Mouse (Mus musculus) heart, embryonic 14.5 days (tissue): ENCODE data around the gene Mast4. TPM values are rescaled to one million over a fixed set of nuclear protein-coding genes. Genes with fewer than 3 reads are reported as not detected.

Source experiments
- ATAC-seq: fragments of 200-750 bp; cut with Nextera tagmentation; 2 replicates; pipeline ENCODE4 v1.8.0; 2017; ENCODE audit warnings: low read depth, moderate TSS enrichment; ENCODE audit not compliant: insufficient number of reproducible peaks, insufficient read depth, low FRiP score
- H3K27ac ChIP-seq, 2 experiments: fragments of 200-500 bp in 1 of 2; fragments of 300-500 bp in 1 of 2; sonication (generic) in 1 of 2; replicated peaks in 1 of 2; 2 replicates each; pipeline ENCODE4 v1.5.1; 2012 to 2014; ENCODE audit warnings: low read depth in 2 of 2, low read length in 2 of 2, control low read depth in 1 of 2, mild to moderate bottlenecking in 1 of 2, mixed read lengths in 1 of 2; ENCODE audit not compliant: control insufficient read depth in 1 of 2, insufficient read depth in 1 of 2
- H3K27me3 ChIP-seq: fragments of 300-500 bp; sonication (generic); 2 replicates; pipeline ENCODE4 v1.6.1; 2014; ENCODE audit warnings: mild to moderate bottlenecking, low read length, control low read depth; ENCODE audit not compliant: control insufficient read depth, insufficient read depth
- H3K36me3 ChIP-seq: fragments of 300-500 bp; sonication (generic); 2 replicates; pipeline ENCODE4 v1.6.1; 2014; ENCODE audit warnings: mild to moderate bottlenecking, control low read depth, low read length, mixed read lengths; ENCODE audit not compliant: control insufficient read depth, insufficient read depth
- H3K4me1 ChIP-seq, 2 experiments: fragments of 200-500 bp in 1 of 2; fragments of 300-500 bp in 1 of 2; sonication (generic) in 1 of 2; 2 replicates each; pipeline ENCODE4 v1.6.1; 2012 to 2014; ENCODE audit warnings: low read length in 2 of 2, control low read depth in 1 of 2, mixed read lengths in 1 of 2; ENCODE audit not compliant: control insufficient read depth in 2 of 2, insufficient read depth in 2 of 2
- H3K4me2 ChIP-seq: fragments of 300-500 bp; sonication (generic); 2 replicates; pipeline ENCODE4 v1.6.1; 2014; ENCODE audit warnings: mild to moderate bottlenecking, low read length
- H3K4me3 ChIP-seq, 2 experiments: fragments of 200-500 bp in 1 of 2; fragments of 300-500 bp in 1 of 2; sonication (generic) in 1 of 2; 2 replicates each; pipeline ENCODE4 v1.5.1; 2012 to 2014; ENCODE audit warnings: low read length in 2 of 2, mild to moderate bottlenecking in 2 of 2, control low read depth in 1 of 2, low read depth in 1 of 2, moderate library complexity in 1 of 2; ENCODE audit not compliant: control insufficient read depth in 1 of 2, insufficient read depth in 1 of 2
- H3K9ac ChIP-seq: fragments of 300-500 bp; sonication (generic); 2 replicates; pipeline ENCODE4 v1.6.1; 2014; ENCODE audit warnings: mild to moderate bottlenecking, low read length
- H3K9me3 ChIP-seq: fragments of 300-500 bp; sonication (generic); 2 replicates; pipeline ENCODE4 v1.6.1; 2016; ENCODE audit warnings: low read length, control low read depth; ENCODE audit not compliant: control insufficient read depth
- WGBS: fragments of 180-500 bp; shearing (Covaris S2); extraction: QIAGEN DNeasy Blood & Tissue Kit; methylation state at CpG from one replicate; pipeline ENCODE4 v1.1.7; 2014; 5-methylcytosine and 5-hydroxymethylcytosine counted together
- polyA plus RNA-seq: library from polyadenylated mRNA; unstranded; fragments of >200 nt; fragmentation: Nextera tagmentation; extraction: Ambion mirVana; gene quantifications from 2 replicates; pipeline ENCODE4 v1.2.1, GENCODE M21; 2014

The Mast4 gene
- polyA plus RNA-seq, 1 experiment from 2014 or later, result 54.1 TPM

GRCm38 (mm10) chr13:103285821-103286220 lies 48.5 kb downstream of the Mast4 start:
- ATAC-seq, result no peak
- no peak overlapping the region for H3K27ac ChIP-seq
- no peaks in the 10 kb centered on the region for H3K4me1 ChIP-seq
- no peaks in the 10 kb centered on the region for H3K27me3 ChIP-seq
- H3K36me3 ChIP-seq, result no peaks in the 10 kb centered on the region
- H3K9me3 ChIP-seq, result no peaks in the 10 kb centered on the region
- no peak overlapping the region for H3K4me3 ChIP-seq
- H3K9ac ChIP-seq, result no peak overlapping the region
- WGBS, result 80% methylated on average over 5 of the region's 5 CpGs
- H3K4me2 ChIP-seq, result no peak overlapping the region

GRCm38 (mm10) chr13:103285036-103285435 lies 49.3 kb downstream of the Mast4 start:
- no peak overlapping the region for H3K27ac ChIP-seq
- 77% methylated on average over 7 of the region's 7 CpGs for WGBS

GRCm38 (mm10) chr13:103270856-103271391 lies 63.4 kb downstream of the Mast4 start:
- no peaks in the 10 kb centered on the region for H3K9me3 ChIP-seq
- 0 out of 4 replicates have a peak overlapping the region, but pooled peaks of 1 of the 2 experiments have one; percentile 14 for H3K27ac ChIP-seq
- no peaks in the 10 kb centered on the region for H3K27me3 ChIP-seq
- no peaks in the 10 kb centered on the region for H3K36me3 ChIP-seq
- no peak overlapping the region for H3K4me3 ChIP-seq
- no peak for ATAC-seq
- no peak overlapping the region for H3K9ac ChIP-seq
- WGBS, result 18% methylated on average over 9 of the region's 9 CpGs
- H3K4me1 ChIP-seq, result peaks cover 6 to 10% of the 10 kb centered on the region in 2 experiments
- peak overlapping the region; percentile 43 for H3K4me2 ChIP-seq

More at GRCm38 (mm10) chr13:103285036-103285435, 49.3 kb downstream of the Mast4 start:
- H3K9me3 ChIP-seq, result no peaks in the 10 kb centered on the region
- no peaks in the 10 kb centered on the region for H3K27me3 ChIP-seq
- no peak for ATAC-seq
- no peaks in the 10 kb centered on the region for H3K4me1 ChIP-seq
- H3K4me3 ChIP-seq, result no peak overlapping the region
- H3K36me3 ChIP-seq, result no peaks in the 10 kb centered on the region
- H3K4me2 ChIP-seq, result no peak overlapping the region
- H3K9ac ChIP-seq, result no peak overlapping the region

- Histone ChIP-seq H3K36me3 (no peaks in the 10 kb centered on the region), H3K4me2 (no peak overlapping the region), H3K4me3 (no peak overlapping the region), H3K9me3 (no peaks in the 10 kb centered on the region), H3K27me3 (no peaks in the 10 kb centered on the region), H3K4me1 (peaks cover 0 to 3% of the 10 kb centered on the region in 2 experiments; a peak in 1 of 4 replicates), H3K27ac (no peak overlapping the region), H3K9ac (no peak overlapping the region)
- ATAC-seq, result no peak
- WGBS, result 84% methylated on average over 3 of the region's 3 CpGs
Observed at GRCm38 (mm10) chr13:103262707-103263106, 71.6 kb downstream of the Mast4 start.

- no peaks in the 10 kb centered on the region for H3K27me3 ChIP-seq
- no peak overlapping the region for H3K9ac ChIP-seq
- H3K4me2 ChIP-seq, result no peak overlapping the region
- H3K4me3 ChIP-seq, result no peak overlapping the region
- no peak overlapping the region for H3K27ac ChIP-seq
- 78% methylated on average over 3 of the region's 3 CpGs for WGBS
- ATAC-seq, result no peak
- no peaks in the 10 kb centered on the region for H3K9me3 ChIP-seq
- peaks cover 0 to 3% of the 10 kb centered on the region in 2 experiments; a peak in 1 of 4 replicates for H3K4me1 ChIP-seq
- H3K36me3 ChIP-seq, result no peaks in the 10 kb centered on the region
Observed at GRCm38 (mm10) chr13:103262061-103262460, 72.2 kb downstream of the Mast4 start.

GRCm38 (mm10) chr13:103260414-103260813 lies 73.9 kb downstream of the Mast4 start:
- H3K9ac ChIP-seq, result no peak overlapping the region
- no peaks in the 10 kb centered on the region for H3K9me3 ChIP-seq
- H3K36me3 ChIP-seq, result no peaks in the 10 kb centered on the region
- no peak overlapping the region for H3K4me3 ChIP-seq
- no peak overlapping the region for H3K27ac ChIP-seq
- WGBS, result 49% methylated on average over 3 of the region's 3 CpGs
- ATAC-seq, result 0 out of 2 replicates have a peak, but pooled peaks have one; percentile 61
- H3K27me3 ChIP-seq, result no peaks in the 10 kb centered on the region
- H3K4me1 ChIP-seq, result peaks cover 0 to 3% of the 10 kb centered on the region in 2 experiments; a peak in 1 of 4 replicates
- H3K4me2 ChIP-seq, result no peak overlapping the region

- H3K4me2 ChIP-seq, result no peak overlapping the region
- no peak overlapping the region for H3K4me3 ChIP-seq
- peaks cover 0 to 3% of the 10 kb centered on the region in 2 experiments; a peak in 1 of 4 replicates for H3K4me1 ChIP-seq
- WGBS, result 64% methylated on average over 3 of the region's 3 CpGs
- H3K9me3 ChIP-seq, result no peaks in the 10 kb centered on the region
- H3K27me3 ChIP-seq, result no peaks in the 10 kb centered on the region
- ATAC-seq, result no peak
- no peaks in the 10 kb centered on the region for H3K36me3 ChIP-seq
- no peak overlapping the region for H3K27ac ChIP-seq
- H3K9ac ChIP-seq, result no peak overlapping the region
Observed at GRCm38 (mm10) chr13:103258106-103258505, 76.2 kb downstream of the Mast4 start.

GRCm38 (mm10) chr13:103254861-103255260 lies 79.4 kb downstream of the Mast4 start:
- peaks cover 0 to 3% of the 10 kb centered on the region in 2 experiments; a peak in 1 of 4 replicates for H3K4me1 ChIP-seq
- H3K9me3 ChIP-seq, result no peaks in the 10 kb centered on the region
- no peak overlapping the region for H3K4me3 ChIP-seq
- no peak for ATAC-seq
- no peaks in the 10 kb centered on the region for H3K36me3 ChIP-seq
- 61% methylated on average over 3 of the region's 3 CpGs for WGBS
- H3K27me3 ChIP-seq, result no peaks in the 10 kb centered on the region
- no peak overlapping the region for H3K4me2 ChIP-seq
- H3K27ac ChIP-seq, result no peak overlapping the region
- H3K9ac ChIP-seq, result no peak overlapping the region
